Mouse (Mus musculus) layer of hippocampus, postnatal 10 days (tissue): Measurements from ENCODE around the gene Phf20. TPM values are rescaled to one million over a fixed set of nuclear protein-coding genes. Genes with fewer than 3 reads are reported as not detected.
"Not testable (repeated sequence)": the region's sequence is repeated elsewhere in the genome, so short reads cannot be mapped to it uniquely, and the experiment has no call there.

Experiments
- DNase-seq, 2 experiments: peaks; one replicate each; pipeline ENCODE4 v3.0.0; 2021; ENCODE audit warnings: low spot score in 2 of 2
- total RNA-seq, 2 experiments: library from RNA; stranded (reverse); gene quantifications; 2 replicates each; pipeline ENCODE4 v1.2.3; 2021

Gene Phf20
- total RNA-seq, 2 experiments from 2014 or later = 75.4 to 86.9 TPM

GRCm38 (mm10) chr2:156197129-156197911 lies 1.1 kb downstream of the Phf20 start:
- no peak for DNase-seq

DNA sequence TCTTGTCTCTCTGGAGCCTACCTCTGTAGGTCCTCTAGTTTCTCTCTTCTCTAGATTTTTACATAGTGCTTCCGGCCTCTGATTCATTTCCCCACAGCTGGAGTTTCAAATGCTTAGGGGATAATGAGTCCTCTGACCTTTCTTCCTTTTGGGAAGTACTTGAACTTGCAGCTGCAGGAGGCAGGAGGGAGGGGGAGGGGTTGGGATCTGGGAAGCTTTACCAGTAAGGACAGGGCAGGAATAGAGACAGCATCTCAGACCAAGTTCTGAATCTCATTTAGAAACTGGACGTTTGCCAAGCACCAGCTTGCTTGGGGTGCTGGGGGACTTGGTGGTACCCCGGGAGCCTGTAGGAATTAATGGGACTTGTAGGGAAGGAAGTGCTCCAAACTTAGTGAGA lies 3.7 kb downstream of the Phf20 start:
- no peak for DNase-seq

DNA sequence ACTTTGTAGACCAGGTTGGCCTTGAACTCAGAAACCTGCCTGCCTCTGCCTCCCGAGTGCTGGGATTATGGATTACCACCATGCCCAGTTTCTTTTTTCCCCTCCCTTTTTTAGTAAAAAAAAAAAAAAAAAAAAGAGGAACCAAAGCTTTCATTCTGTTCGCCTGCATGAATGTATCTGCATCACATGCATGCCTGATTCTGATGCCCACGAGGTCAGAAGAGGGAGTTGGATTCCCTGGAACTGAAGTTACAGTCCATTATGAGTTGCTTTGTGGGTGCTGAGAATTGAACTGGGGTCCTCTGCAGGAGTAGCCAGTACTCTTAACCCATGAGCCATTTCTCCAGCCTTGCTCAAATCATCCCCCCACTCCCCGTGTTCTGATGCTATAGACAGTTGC lies 5.2 kb downstream of the Phf20 start:
- DNase-seq = no peak

DNA sequence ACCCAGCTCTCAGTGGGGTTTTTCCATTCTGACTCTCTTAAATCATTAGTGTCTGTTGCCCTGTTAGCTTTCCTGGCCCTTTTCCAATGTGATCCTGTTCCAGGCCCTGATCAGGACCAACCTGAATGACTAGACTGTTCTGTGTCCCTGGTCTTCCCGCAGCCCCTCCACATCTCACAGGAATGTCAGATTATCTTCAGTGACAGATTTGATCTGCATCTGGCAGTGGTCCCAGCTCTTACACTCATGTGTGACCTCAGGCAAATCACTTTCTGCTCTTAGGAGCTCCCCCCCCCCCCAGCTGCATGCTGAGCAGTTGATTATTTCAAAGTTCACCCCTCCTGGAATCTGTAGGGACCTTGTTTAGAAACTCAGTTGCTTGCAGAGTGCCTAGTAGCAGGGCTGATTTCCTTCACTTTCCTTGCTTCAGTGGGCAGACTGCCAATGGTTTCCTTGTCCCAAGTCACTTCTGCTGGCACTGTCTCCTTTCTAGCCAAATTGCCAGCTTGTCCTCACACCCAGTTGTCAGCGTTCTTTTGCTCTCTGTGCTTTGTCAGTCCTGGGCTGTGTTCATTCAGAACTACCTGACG lies 6.7 kb downstream of the Phf20 start:
- DNase-seq = peak; percentile 51 to 59

DNA sequence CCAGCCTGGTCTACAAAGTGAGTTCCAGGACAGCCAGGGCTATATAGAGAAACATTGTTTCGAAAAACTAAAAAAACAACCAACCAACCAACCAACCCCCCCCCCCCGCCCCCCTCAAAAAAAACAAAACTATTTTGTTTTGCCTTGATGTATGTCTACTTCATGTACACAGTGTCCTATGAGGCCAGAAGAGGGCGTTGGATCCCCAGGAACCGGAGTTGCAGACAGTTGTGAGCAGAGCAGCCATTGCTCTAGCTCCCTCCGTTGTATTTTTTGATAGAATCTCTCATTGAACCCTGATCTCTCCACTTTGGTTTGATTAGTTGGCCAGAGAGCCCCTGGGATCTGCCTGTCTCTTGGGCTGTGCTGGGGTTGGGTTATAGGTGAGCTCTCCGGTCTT lies 7.7 kb downstream of the Phf20 start:
- no peak for DNase-seq

DNA sequence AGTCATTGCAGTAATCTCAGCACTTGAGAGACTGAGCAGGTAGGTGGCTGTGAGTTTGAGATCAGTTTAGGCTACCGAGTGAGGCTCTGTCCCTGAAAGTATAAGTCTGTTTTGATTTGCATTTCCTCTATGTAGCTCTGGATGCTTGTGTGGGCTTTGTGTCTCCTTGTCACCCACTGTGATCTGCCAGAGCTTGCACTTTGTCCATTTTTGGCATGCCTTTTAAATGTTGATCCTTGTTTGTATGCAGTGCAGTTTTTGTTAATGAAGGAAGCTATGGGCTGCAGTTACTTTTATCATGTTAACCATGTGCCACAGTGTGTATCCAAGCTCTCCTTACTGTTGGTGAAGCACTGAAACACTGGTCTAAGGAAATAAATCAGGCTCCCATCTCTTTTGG lies 21.5 kb downstream of the Phf20 start:
- no peak for DNase-seq

DNA sequence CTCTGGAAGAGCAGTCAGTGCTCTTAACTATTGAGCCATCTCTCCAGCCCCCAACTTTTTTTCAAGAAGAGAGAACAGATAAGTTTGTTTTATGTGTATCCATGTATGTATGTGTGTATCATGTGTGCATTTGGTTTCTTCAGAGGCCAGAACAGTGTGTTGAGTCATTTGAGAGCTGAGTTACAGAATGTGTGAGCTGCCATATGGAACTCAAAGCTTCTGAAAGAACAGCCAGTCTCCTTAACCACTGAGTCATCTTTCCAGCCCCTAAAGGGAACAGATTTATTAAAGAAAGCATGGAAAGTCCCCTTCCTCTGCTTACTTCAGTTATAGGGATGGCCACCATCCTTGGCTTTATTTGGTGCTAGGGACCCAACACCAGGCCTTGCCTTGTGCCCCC lies 25.8 kb downstream of the Phf20 start:
- DNase-seq = no peak

- no peak for DNase-seq
Observed at GRCm38 (mm10) chr2:156224043-156224442, 27.8 kb downstream of the Phf20 start.

DNA sequence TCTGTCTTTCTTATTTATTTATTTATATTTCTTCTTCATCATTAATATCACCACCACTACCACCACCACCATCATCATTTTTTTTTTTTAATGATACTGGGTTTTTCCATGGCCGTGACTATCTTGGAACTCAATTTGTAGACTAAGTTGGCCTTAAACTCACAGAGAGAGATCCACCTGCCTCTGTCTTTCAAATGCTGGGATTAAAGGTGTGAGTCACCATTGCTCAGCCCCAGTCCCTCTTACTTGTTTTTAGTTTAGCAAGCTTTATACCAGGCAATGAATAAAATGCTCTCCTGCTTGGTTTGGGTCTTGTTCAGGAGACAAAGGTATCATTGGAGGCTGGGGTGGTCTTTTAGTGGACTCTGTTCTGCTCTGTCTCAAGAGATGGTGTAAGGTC lies 31.4 kb downstream of the Phf20 start:
- DNase-seq = no peak

- DNase-seq = no peak
Observed at GRCm38 (mm10) chr2:156229171-156229570, 32.9 kb downstream of the Phf20 start.

DNA sequence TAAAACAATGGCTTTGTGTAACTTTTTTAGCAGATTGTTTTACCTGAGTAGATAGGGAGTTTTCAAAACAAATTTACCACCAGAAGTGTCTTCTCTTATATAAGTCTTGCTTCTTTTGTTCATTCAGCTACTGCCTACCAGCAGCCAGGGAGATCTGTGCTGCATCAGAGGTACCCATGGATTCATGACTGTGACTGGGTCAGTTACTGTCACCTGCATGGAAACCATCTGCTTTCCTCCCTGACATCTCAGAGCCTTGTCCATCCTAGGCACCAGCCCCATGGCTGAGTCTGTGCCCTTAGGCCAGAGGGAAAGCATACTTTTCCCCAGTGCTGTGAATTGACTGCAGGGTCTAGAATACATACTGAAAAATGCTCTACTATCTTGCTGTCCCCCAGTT lies 35.1 kb downstream of the Phf20 start:
- DNase-seq = no peak

DNA sequence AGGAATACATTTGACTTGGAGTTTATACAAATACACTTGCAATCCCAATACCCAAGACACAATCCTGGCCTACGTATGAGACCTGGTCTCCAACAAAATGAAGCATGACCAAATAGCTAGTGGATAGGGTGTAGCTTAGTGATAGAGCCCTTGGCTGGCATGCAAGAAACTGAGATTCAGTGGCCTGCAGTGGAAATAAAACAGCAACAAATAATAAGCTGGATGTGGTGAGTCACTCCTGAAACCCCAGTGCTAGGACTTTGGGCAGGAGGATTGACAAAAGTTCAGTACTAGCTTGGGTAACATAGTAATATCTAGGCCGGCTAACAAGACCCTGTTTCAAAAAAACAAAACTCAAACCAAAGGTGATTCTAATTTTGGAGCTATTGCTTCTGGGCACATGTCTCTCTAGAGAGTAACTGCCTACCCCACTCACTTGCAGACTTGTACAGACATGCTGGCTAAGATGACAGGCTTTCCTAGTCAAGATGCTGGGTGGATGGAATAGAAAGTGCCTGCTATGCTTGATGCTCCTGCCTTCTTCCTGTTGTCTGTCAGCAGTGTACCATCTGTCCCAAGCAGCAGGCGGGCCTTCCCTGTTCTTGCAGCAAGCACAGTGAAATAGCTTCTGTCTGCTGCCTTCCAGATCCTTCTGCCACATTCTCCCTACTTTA lies 37.1 kb downstream of the Phf20 start:
- peak; percentile 49 to 66 for DNase-seq

DNA sequence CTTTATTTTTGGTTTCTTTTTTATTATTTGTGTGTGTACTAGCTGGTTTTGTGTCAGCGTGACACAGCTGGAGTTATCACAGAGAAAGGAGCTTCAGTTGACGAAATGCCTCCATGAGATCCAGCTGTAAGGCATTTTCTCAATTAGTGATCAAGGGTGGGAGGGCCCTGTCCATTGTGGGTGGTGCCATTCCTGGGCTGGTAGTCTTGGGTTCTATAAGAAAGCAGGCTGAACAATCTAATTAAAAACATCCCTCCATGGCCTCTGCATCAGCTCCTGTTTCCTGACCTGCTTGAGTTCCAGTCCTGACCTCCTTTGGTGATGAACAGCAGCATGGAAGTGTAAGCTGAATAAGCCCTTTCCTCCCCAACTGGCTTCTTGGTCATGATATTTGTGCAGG lies 37.8 kb downstream of the Phf20 start:
- DNase-seq = not testable (repeated sequence)

DNA sequence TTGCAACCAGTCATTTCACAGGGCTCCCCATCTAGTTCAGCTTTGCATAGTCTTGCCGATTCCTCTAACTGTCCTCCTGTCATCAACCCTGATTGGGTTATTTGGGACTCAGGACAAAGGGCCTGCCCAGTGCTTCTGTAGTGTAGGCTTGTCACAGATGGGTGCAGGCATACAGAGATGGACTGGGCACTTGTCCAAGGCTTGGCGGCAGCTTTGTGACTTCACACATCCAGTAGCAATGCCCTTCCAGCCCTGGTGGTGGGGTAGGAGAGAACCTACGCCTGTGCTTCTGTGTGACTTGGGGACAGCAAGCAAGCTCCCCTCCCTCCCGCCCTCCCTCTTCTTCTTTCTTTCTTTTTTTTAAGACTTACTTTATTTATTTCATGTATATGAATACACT lies 39.6 kb downstream of the Phf20 start:
- peak; percentile 54 to 59 for DNase-seq

- no peak for DNase-seq
Observed at GRCm38 (mm10) chr2:156241662-156242061, 45.4 kb downstream of the Phf20 start.

DNA sequence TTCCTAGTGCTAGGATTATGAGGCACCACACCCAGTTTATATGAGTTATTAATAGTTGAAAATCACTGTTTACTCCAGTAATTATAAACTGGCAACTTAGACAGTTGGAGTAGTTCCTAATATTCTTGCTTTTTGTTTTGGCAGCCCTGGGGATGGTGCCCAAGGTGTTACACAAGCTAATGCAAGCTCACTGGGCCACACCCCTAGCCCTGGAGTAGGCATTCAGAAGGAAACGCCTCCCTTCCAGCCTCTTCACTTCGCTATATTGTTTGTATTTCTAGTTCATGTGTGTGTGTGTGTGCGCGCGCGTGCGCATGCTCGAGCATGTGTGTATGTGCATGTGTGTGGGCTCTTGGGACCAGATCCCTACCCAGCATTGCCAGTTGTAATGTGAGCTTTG lies 46.7 kb downstream of the Phf20 start:
- no peak for DNase-seq

GRCm38 (mm10) chr2:156247599-156247998 lies 51.3 kb downstream of the Phf20 start:
- no peak for DNase-seq

- no peak for DNase-seq
Observed at GRCm38 (mm10) chr2:156250761-156251160, 54.5 kb downstream of the Phf20 start.

GRCm38 (mm10) chr2:156251291-156251690 lies 55.0 kb downstream of the Phf20 start:
- no peak for DNase-seq

DNA sequence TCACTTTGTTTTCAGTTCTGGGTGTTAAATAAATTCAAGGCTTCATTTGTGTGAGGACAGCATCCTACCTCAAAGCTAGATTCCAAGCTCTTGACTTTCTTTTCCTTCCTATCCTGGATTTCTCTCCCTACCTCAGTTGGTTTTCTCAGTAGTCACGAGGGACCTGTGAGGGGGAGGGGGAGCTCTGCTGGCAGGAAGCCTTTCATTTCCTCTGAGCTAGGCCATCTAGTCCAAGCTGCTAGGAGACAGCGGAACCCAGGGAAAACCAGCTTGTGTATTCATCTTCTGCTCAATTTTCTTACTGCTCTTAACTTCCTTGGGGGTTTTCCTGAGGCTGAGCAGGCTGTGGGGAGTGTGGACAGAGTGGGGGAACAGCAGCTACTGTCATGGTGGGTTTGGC lies 60.8 kb downstream of the Phf20 start:
- peak; percentile 62 to 76 for DNase-seq

DNA sequence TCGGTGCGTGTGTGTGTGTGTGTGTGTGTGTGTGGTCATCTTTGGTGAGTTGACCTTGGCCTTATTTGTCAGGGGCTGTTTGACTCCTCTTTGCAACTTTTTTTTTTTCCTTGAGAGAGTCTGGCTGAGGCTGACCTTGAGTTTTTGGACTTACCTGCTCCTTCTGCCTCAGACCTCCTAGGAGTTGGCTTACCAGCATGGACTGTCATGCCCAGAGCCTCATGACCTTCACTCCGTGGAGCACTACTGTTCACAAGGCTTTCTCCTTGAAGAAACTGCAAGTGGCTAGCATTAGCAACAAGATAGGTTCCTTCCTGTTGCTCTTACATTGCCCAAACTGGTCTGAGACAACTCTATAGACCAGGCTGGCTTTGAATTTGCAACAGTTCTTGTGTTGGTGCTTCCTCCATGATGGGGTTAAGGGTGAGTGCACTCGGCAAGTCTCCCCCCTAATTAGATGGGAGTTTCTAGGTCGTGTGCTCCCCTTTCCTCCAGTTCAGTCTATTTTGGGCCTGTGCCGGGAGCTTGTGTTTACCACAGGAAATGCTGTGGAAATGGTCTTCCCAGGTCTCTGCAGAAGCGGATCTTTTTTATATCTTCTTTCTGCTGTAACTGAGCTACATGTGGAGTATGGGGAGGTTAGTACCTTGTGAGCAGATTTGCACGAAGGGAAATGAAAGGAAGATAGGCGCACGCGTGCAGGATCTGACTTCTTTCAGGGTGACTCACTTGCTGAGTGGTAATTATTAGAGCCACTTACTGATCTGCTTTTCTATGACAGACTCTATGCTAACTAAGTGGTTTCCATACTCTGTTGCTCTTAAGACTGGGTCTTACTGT lies 61.9 kb downstream of the Phf20 start:
- no peak for DNase-seq

GRCm38 (mm10) chr2:156260968-156261367 lies 64.7 kb downstream of the Phf20 start:
- no peak for DNase-seq
